Mouse (Mus musculus) ES-E14 (cell line): ENCODE data around the gene Rad9b. TPM values are rescaled to one million over a fixed set of nuclear protein-coding genes. Genes with fewer than 3 reads are reported as not detected.

Experiments used
- DNase-seq: peaks from one replicate; pipeline ENCODE4 v3.0.0-alpha.2; 2013; ENCODE audit warnings: low read depth, low spot score
- H3K27ac ChIP-seq: 2 replicates; pipeline ENCODE4 v1.5.1; 2012; ENCODE audit warnings: low read depth, mild to moderate bottlenecking, low read length, moderate library complexity, mixed read lengths; ENCODE audit not compliant: poor library complexity, insufficient read depth, severe bottlenecking
- H3K36me3 ChIP-seq: 2 replicates; pipeline ENCODE4 v1.6.1; 2012; ENCODE audit warnings: mild to moderate bottlenecking, low read length, moderate library complexity, mixed read lengths; ENCODE audit not compliant: control insufficient read depth, poor library complexity, insufficient read depth, severe bottlenecking
- H3K4me1 ChIP-seq, 2 experiments: fragments of 150-350 bp in 1 of 2; sonication (generic) in 1 of 2; 2 replicates each; pipeline ENCODE4 v1.6.1; 2012; ENCODE audit warnings: low read length in 2 of 2, mild to moderate bottlenecking in 1 of 2, mixed read lengths in 1 of 2; ENCODE audit not compliant: control insufficient read depth in 2 of 2, insufficient read depth in 2 of 2, poor library complexity in 1 of 2
- H3K4me3 ChIP-seq, 2 experiments: fragments of 150-350 bp in 1 of 2; sonication (generic) in 1 of 2; 2 replicates each; pipeline ENCODE4 v1.5.1; 2012; ENCODE audit warnings: low read length in 2 of 2, low read depth in 1 of 2, mild to moderate bottlenecking in 1 of 2, mixed read lengths in 1 of 2; ENCODE audit not compliant: insufficient read depth in 1 of 2, poor library complexity in 1 of 2, severe bottlenecking in 1 of 2
- H3K9ac ChIP-seq: 2 replicates; pipeline ENCODE4 v1.6.1; 2012; ENCODE audit warnings: low read depth, mild to moderate bottlenecking, low read length, mixed read lengths; ENCODE audit not compliant: poor library complexity, insufficient read depth, severe bottlenecking
- H3K9me3 ChIP-seq: fragments of 150-350 bp; sonication (generic); 2 replicates; pipeline ENCODE4 v1.6.1; 2012; ENCODE audit warnings: low read depth, mild to moderate bottlenecking, low read length; ENCODE audit not compliant: control insufficient read depth, insufficient read depth
- CHD2 ChIP-seq: IDR thresholded peaks from 2 replicates; pipeline ENCODE4 v1.6.1; 2014; ENCODE audit warnings: mild to moderate bottlenecking, low read depth, low read length, inconsistent platforms
- HCFC1 ChIP-seq: IDR thresholded peaks from 2 replicates; pipeline ENCODE4 v1.6.1; 2012; ENCODE audit warnings: low read length, inconsistent platforms, borderline replicate concordance; ENCODE audit not compliant: insufficient read depth
- MAFK ChIP-seq: IDR thresholded peaks from 2 replicates; pipeline ENCODE4 v1.6.1; 2014; ENCODE audit warnings: mild to moderate bottlenecking, low read depth, low read length, inconsistent platforms; ENCODE audit not compliant: insufficient read depth
- ZC3H11A ChIP-seq: IDR thresholded peaks from 2 replicates; pipeline ENCODE4 v1.6.1; 2012; ENCODE audit warnings: low read depth, mild to moderate bottlenecking, inconsistent platforms, low read length, borderline replicate concordance
- ZNF384 ChIP-seq: IDR thresholded peaks from 2 replicates; pipeline ENCODE4 v1.6.1; 2012; ENCODE audit warnings: low read depth, low read length, inconsistent platforms
- in situ Hi-C, 2 experiments: fragments of 600-800 bp; cut with MboI; formaldehyde crosslinking; loops; one replicate each; pipeline ENCODE4 v1.15.1; 2025; ENCODE audit warnings: low sequenced_read_pairs in 2 of 2, inconsistent platforms in 1 of 2; ENCODE audit not compliant: unreplicated experiment in 2 of 2
- total RNA-seq: library from RNA; depleted of rRNA; stranded (reverse); fragments of 300-350 nt; gene quantifications from 2 replicates; pipeline ENCODE4 v1.2.3, GENCODE M21; 2012

Rad9b gene
- total RNA-seq, 1 experiment, result 20.5 TPM

DNA sequence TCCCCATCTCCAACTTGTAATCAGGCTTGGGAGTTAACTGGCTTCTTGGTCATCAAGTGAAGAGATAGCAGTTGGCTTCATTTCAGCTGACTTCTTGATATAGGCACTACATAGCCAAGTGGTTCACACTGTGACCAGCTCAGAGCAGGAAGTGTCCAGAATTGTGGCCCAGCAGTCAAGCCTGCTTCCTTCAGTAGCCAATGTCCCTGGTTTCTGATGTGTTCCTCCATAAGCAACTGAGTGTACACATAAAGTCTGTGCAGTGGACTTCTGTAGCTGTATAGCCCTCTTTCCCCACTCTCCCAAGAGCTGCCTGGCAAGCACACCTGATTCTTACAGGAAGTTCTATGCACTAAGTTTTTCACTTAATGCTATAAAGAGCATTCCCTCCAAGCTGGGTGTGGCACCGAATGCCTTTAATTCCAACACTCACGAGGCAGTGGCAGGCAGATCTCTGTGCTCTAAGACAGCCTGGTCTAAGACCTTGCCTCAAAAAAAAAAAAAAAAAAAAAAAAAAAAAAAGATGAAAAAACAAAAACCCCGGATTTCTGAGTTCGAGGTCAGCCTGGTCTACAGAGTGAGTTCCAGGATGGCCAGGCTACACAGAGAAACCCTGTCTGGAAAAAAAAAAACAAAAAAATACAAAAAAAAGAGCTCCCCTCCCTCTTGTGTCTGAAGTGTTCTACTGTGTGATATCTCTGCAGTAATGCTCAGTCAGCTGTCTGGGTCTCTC is 23.2 kb upstream of the Rad9b start:
- H3K36me3 ChIP-seq, result peaks cover 31% of the 10 kb centered on the region

DNA sequence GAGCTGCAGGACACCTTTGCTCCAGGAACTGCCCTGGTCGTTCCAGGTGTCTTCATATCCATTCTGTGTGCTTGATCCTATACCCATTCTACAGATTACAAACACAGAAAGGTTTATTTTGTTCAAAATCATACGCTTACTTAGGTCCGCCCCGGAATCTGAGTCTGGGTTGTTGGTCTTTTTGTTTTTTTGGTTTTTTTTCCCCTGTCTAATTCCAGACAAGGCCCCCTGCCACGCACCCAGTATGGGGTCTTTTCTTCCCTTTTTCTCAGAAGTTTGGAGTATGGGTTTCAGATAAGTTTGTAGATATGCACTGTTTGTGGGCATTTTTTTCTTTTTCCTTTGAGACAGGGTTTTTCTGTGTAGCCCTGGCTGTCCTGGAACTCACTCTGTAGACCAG is 18.8 kb upstream of the Rad9b start:
- Histone ChIP-seq H3K4me3 (peak overlapping the region; percentile 78 to 82), H3K9me3 (no peaks in the 10 kb centered on the region), H3K27ac (peak overlapping the region; percentile 45), H3K36me3 (peaks cover 8% of the 10 kb centered on the region), H3K4me1 (peaks cover 5 to 8% of the 10 kb centered on the region in 2 experiments; a peak in 3 of 4 replicates), H3K9ac (peak overlapping the region; percentile 85)
- no peak for DNase-seq
- TF ChIP-seq HCFC1 (no peak), ZC3H11A (no peak), MAFK (no peak), ZNF384 (no peak), CHD2 (no peak)
- in situ Hi-C loops, result no loop called here

More for the DNA sequence above, 23.2 kb upstream of the Rad9b start:
- no peak for DNase-seq
- H3K4me3 ChIP-seq, result no peak overlapping the region
- peaks cover 4 to 11% of the 10 kb centered on the region in 2 experiments; a peak in 3 of 4 replicates for H3K4me1 ChIP-seq
- no peaks in the 10 kb centered on the region for H3K9me3 ChIP-seq
- H3K27ac ChIP-seq, result no peak overlapping the region
- TF ChIP-seq MAFK (no peak), ZC3H11A (no peak), ZNF384 (peak; percentile 87), CHD2 (no peak)
- no peak overlapping the region for H3K9ac ChIP-seq
- in situ Hi-C loops, result no loop called here

DNA sequence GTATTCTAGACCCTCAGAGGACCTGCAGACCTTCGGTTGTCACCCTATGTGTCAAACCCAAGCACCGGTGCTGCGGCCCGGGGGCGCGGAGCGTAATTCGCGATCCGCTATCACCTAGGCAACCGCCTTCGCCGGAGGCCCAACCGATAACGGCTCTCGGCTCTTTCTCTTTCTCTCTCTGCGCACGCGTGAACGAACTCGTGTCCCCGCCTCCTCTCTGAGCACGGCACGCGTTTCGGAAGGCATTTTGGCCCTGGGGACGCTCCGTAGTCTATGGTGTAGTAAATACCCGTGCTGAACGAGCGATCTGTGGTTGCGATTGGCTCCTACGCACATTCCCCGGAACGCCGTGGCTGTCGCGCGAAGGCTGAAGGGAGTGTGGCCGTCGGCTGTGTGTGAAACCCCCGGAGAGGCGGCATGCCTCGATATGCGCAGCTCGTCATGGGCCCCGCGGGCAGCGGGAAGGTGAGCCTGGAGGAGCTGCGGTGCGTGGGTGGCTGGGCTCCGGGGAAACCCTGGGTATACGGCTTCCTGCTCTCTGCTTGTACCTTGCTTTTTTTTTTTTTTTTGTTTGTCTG is 18.2 kb upstream of the Rad9b start, which contains the start of gene Fam216a:
TSS of gene Fam216a (minus strand) at position 173 of the 578 bp plus-strand sequence.
- peaks cover 13% of the 10 kb centered on the region for H3K36me3 ChIP-seq
- in situ Hi-C loops, result no loop called here

DNA sequence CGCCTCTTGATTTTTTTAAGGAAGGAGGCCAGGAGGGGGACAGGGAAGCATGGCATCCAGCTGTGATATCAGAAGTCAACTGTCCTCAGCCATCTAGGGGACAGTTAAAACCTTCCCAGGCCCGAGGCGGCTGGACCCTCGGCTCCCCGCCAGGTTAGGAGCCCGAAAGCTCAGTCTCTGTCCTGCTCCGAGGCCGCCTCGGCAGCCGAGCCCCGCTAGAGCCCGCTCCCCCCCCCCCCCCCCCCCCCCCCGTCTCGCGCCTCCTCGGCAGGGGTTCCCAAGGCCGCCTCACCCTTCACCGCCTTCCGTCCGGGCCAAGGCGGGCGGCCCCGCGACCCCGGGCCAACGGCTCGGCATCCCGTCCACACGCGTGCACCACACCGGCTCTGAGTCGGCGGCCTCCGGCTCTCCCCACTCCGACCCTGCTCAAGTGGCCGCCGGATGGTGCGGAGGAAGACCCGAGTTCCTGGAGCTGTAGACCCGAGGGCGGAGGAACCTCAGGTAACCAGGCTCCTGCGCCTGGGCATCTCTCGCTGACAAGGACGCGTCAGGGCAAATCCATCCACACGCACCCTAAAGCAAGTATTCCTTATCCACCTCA is 17.7 kb upstream of the Rad9b start, which contains the start of gene Gpn3:
TSS of gene Gpn3 (plus strand) at position 286 of the 601 bp plus-strand sequence.
- in situ Hi-C loops, result no loop called here
- DNase-seq, result peak; percentile 44
- Histone ChIP-seq H3K4me3 (peak within 1 kb of the TSS; percentile 78 to 83), H3K36me3 (peaks cover 16% of the 10 kb centered on the region), H3K27ac (peak within 1 kb of the TSS; percentile 68), H3K9me3 (no peaks in the 10 kb centered on the region), H3K4me1 (peaks cover 5 to 8% of the 10 kb centered on the region in 2 experiments; a peak in 3 of 4 replicates), H3K9ac (peak within 1 kb of the TSS; percentile 85)
- no peak for TF ChIP-seq HCFC1
- TF ChIP-seq ZNF384, result no peak
- no peak for TF ChIP-seq MAFK
- no peak for TF ChIP-seq ZC3H11A
- no peak for TF ChIP-seq CHD2

More for the DNA sequence above, 18.2 kb upstream of the Rad9b start, which contains the start of gene Fam216a:
- TF ChIP-seq MAFK, result no peak
- TF ChIP-seq ZC3H11A, result no peak
- TF ChIP-seq HCFC1, result peak; percentile 74; the same call in 1 of the 2 replicates
- TF ChIP-seq CHD2, result peak; percentile 55; the same call in 1 of the 2 replicates
- peak; percentile 71; the same call in 1 of the 2 replicates for TF ChIP-seq ZNF384
- peak within 1 kb of the TSS; percentile 68 for H3K27ac ChIP-seq
- H3K9me3 ChIP-seq, result no peaks in the 10 kb centered on the region
- H3K9ac ChIP-seq, result peak within 1 kb of the TSS; percentile 85
- peak within 1 kb of the TSS; percentile 78 to 83 for H3K4me3 ChIP-seq
- peak; percentile 100 for DNase-seq
- peaks cover 5 to 8% of the 10 kb centered on the region in 2 experiments; a peak in 3 of 4 replicates for H3K4me1 ChIP-seq
